Mouse (Mus musculus): ENCODE measurements around the gene 0610010F05Rik. TPM values are rescaled to one million over a fixed set of nuclear protein-coding genes. Genes with fewer than 3 reads are reported as not detected.
"Not testable (repeated sequence)": the region's sequence is repeated elsewhere in the genome, so short reads cannot be mapped to it uniquely, and the experiment has no call there.

Gene 0610010F05Rik
- polyA plus RNA-seq, 1 experiment, result 25.1 TPM

GRCm38 (mm10) chr11:23665311-23665786 lies 31.9 kb upstream of the 0610010F05Rik start, which contains the start of gene Pus10:
TSS of gene Pus10 (plus strand) at chr11:23665674.
- Histone ChIP-seq H3K27ac (ENCODE audit: insufficient read depth, low read length) (peak within 1 kb of the TSS; percentile 81), H3K4me3 (ENCODE audit: insufficient read depth, low read length) (peak within 1 kb of the TSS; percentile 76), H3K4me1 (ENCODE audit: control insufficient read depth, insufficient read depth, low read length) (peaks cover 2% of the 10 kb centered on the region; the same call in 1 of the 2 replicates)
- TF ChIP-seq POLR2A (IDR thresholded peaks at IDR 0.05; ENCODE audit: low read depth, low read length) (0 out of 2 replicates have a peak, but pooled peaks have one; percentile 15), CTCF (IDR thresholded peaks at IDR 0.05; ENCODE audit: borderline replicate concordance, insufficient read depth, low read length) (no peak)

DNA sequence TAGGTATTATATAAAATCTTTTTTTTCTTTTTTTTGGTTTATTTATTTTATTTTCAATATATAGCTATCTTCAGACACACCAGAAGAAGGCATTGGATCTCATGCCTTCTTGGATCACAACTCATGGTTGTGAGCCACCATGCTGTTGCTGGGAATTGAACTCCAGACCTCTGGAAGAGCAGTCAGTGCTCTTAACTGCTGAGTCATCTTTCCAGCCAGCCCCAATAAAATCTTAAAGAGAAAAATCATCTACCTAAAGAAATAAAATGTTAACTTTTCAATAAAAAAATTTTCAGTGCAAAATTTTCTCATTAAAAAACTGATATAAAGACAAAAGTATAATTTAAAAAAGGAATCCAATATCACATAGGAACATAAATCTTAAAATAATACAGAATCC lies 30.8 kb upstream of the 0610010F05Rik start:
- Histone ChIP-seq H3K4me3 (ENCODE audit: insufficient read depth, low read length) (no peak overlapping the region), H3K4me1 (ENCODE audit: control insufficient read depth, insufficient read depth, low read length) (peaks cover 2% of the 10 kb centered on the region; the same call in 1 of the 2 replicates), H3K27ac (ENCODE audit: insufficient read depth, low read length) (no peak overlapping the region)
- TF ChIP-seq CTCF (IDR thresholded peaks at IDR 0.05; ENCODE audit: borderline replicate concordance, insufficient read depth, low read length) (no peak), POLR2A (IDR thresholded peaks at IDR 0.05; ENCODE audit: low read depth, low read length) (no peak)

- H3K4me1 ChIP-seq (ENCODE audit: control insufficient read depth, insufficient read depth, low read length), result peaks cover 2% of the 10 kb centered on the region; the same call in 1 of the 2 replicates
- H3K27ac ChIP-seq (ENCODE audit: insufficient read depth, low read length), result no peak overlapping the region
- no peak overlapping the region for H3K4me3 ChIP-seq (ENCODE audit: insufficient read depth, low read length)
- no peak for TF ChIP-seq CTCF (IDR thresholded peaks at IDR 0.05; ENCODE audit: borderline replicate concordance, insufficient read depth, low read length)
- TF ChIP-seq POLR2A (IDR thresholded peaks at IDR 0.05; ENCODE audit: low read depth, low read length), result no peak
Observed at GRCm38 (mm10) chr11:23657791-23658190, 24.4 kb upstream of the 0610010F05Rik start.

DNA sequence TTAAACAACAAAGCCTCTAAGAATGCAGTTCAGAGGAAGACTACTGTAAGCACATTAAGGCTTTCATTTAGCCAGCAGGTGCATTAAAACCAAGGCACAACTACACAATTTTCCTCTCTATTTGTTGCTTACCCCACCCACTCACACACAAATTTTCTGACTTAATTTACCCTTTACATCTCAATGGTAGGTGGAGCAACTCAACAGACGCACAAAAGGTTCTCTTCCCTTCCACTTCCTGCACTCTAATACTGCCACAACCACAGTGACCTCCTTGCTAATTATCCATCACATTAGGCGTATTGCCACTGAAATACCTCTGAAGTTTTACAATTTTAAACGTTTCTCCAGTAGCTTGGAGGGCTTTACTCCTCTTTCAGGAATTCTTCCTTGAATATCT lies 20.2 kb upstream of the 0610010F05Rik start:
- Histone ChIP-seq H3K4me3 (ENCODE audit: insufficient read depth, low read length) (no peak overlapping the region), H3K27ac (ENCODE audit: insufficient read depth, low read length) (no peak overlapping the region), H3K4me1 (ENCODE audit: control insufficient read depth, insufficient read depth, low read length) (no peaks in the 10 kb centered on the region)
- TF ChIP-seq POLR2A (IDR thresholded peaks at IDR 0.05; ENCODE audit: low read depth, low read length), result no peak
- TF ChIP-seq CTCF (IDR thresholded peaks at IDR 0.05; ENCODE audit: borderline replicate concordance, insufficient read depth, low read length), result no peak

DNA sequence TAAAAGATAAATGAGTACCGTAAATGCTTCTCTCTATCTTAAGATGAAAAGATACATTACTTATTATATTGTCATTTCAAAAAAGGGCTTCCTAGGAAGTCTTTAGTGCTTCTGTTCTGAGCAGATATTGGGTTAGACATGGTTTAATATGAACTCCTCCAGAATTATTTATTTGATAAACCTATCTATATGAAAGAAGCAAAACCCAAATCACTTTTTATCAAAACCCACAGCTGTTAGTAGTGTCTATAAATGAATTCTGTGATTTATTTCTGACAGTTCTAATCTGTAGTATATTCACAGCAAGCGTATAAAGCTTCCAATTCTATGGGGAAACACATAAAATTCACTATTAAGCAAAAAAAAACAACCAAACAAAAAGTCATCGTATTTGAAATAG lies 14.4 kb upstream of the 0610010F05Rik start:
- no peak overlapping the region for H3K4me3 ChIP-seq (ENCODE audit: insufficient read depth, low read length)
- no peaks in the 10 kb centered on the region for H3K4me1 ChIP-seq (ENCODE audit: control insufficient read depth, insufficient read depth, low read length)
- TF ChIP-seq POLR2A (IDR thresholded peaks at IDR 0.05; ENCODE audit: low read depth, low read length) (no peak), CTCF (IDR thresholded peaks at IDR 0.05; ENCODE audit: borderline replicate concordance, insufficient read depth, low read length) (no peak)
- H3K27ac ChIP-seq (ENCODE audit: insufficient read depth, low read length), result no peak overlapping the region

DNA sequence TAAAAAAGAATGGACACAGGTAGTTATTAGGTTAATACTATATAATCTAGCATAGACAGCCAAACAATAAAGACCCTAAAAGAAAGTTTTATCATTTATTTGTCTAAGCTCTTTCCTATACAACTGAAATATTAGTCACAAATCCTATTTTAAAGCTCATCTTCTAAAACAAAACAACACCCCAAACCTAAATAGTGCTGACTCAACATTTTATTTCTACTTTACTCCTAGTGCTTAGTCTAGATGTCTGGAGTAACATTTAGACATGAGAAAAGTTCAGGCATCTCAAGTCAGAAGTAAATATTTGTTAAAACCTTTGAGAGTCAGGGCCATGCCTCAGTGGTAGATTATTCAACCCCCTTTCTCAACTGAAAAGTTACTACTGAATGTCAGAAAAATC lies 14.0 kb upstream of the 0610010F05Rik start:
- no peak overlapping the region for H3K27ac ChIP-seq (ENCODE audit: insufficient read depth, low read length)
- no peak for TF ChIP-seq CTCF (IDR thresholded peaks at IDR 0.05; ENCODE audit: borderline replicate concordance, insufficient read depth, low read length)
- H3K4me1 ChIP-seq (ENCODE audit: control insufficient read depth, insufficient read depth, low read length), result no peaks in the 10 kb centered on the region
- H3K4me3 ChIP-seq (ENCODE audit: insufficient read depth, low read length), result no peak overlapping the region

- Histone ChIP-seq H3K4me1 (ENCODE audit: control insufficient read depth, insufficient read depth, low read length) (no peaks in the 10 kb centered on the region), H3K4me3 (ENCODE audit: insufficient read depth, low read length) (no peak overlapping the region), H3K27ac (ENCODE audit: insufficient read depth, low read length) (no peak overlapping the region)
- TF ChIP-seq CTCF (IDR thresholded peaks at IDR 0.05; ENCODE audit: borderline replicate concordance, insufficient read depth, low read length) (no peak), POLR2A (IDR thresholded peaks at IDR 0.05; ENCODE audit: low read depth, low read length) (no peak)
Observed at GRCm38 (mm10) chr11:23634573-23634972, 1.1 kb upstream of the 0610010F05Rik start.

- no peaks in the 10 kb centered on the region for H3K4me1 ChIP-seq (ENCODE audit: control insufficient read depth, insufficient read depth, low read length)
- no peak overlapping the region for H3K27ac ChIP-seq (ENCODE audit: insufficient read depth, low read length)
- TF ChIP-seq CTCF (IDR thresholded peaks at IDR 0.05; ENCODE audit: borderline replicate concordance, insufficient read depth, low read length) (no peak), POLR2A (IDR thresholded peaks at IDR 0.05; ENCODE audit: low read depth, low read length) (no peak)
- peak overlapping the region; percentile 20; the same call in 1 of the 2 replicates for H3K4me3 ChIP-seq (ENCODE audit: insufficient read depth, low read length)
Observed at GRCm38 (mm10) chr11:23633879-23634215, 408 bp upstream of the 0610010F05Rik start.

- TF ChIP-seq CTCF (IDR thresholded peaks at IDR 0.05; ENCODE audit: borderline replicate concordance, insufficient read depth, low read length) (no peak), POLR2A (IDR thresholded peaks at IDR 0.05; ENCODE audit: low read depth, low read length) (no peak)
- H3K27ac ChIP-seq (ENCODE audit: insufficient read depth, low read length), result no peak overlapping the region
- H3K4me3 ChIP-seq (ENCODE audit: insufficient read depth, low read length), result no peak overlapping the region
- H3K4me1 ChIP-seq (ENCODE audit: control insufficient read depth, insufficient read depth, low read length), result no peaks in the 10 kb centered on the region
Observed at GRCm38 (mm10) chr11:23630664-23631063, 2.8 kb downstream of the 0610010F05Rik start.

GRCm38 (mm10) chr11:23618995-23619394 lies 14.4 kb downstream of the 0610010F05Rik start:
- TF ChIP-seq CTCF (IDR thresholded peaks at IDR 0.05; ENCODE audit: borderline replicate concordance, insufficient read depth, low read length) (no peak), POLR2A (IDR thresholded peaks at IDR 0.05; ENCODE audit: low read depth, low read length) (no peak)
- no peaks in the 10 kb centered on the region for H3K4me1 ChIP-seq (ENCODE audit: control insufficient read depth, insufficient read depth, low read length)
- H3K27ac ChIP-seq (ENCODE audit: insufficient read depth, low read length), result no peak overlapping the region
- no peak overlapping the region for H3K4me3 ChIP-seq (ENCODE audit: insufficient read depth, low read length)

- TF ChIP-seq POLR2A (IDR thresholded peaks at IDR 0.05; ENCODE audit: low read depth, low read length) (no peak), CTCF (IDR thresholded peaks at IDR 0.05; ENCODE audit: borderline replicate concordance, insufficient read depth, low read length) (no peak)
- H3K27ac ChIP-seq (ENCODE audit: insufficient read depth, low read length), result no peak overlapping the region
- H3K4me3 ChIP-seq (ENCODE audit: insufficient read depth, low read length), result no peak overlapping the region
Observed at GRCm38 (mm10) chr11:23614546-23614945, 18.9 kb downstream of the 0610010F05Rik start.

DNA sequence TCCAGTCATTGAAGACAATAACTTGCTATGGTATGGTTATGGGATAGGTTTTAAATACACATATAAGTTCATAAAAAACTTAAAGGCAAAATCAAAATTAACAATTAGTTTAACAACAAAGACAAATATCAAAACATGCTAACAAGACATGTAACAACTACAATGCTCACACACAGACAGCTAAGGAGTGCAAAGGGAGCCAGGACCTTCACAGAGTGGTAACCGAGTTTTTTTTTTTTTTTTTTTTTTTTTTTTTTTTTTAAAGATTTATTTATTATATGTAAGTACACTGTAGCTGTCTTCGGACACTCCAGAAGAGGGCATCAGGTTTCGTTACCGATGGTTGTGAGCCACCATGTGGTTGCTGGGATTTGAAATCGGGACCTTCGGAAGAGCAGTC lies 26.1 kb downstream of the 0610010F05Rik start:
- not testable (repeated sequence) for H3K4me3 ChIP-seq (ENCODE audit: insufficient read depth, low read length); H3K27ac ChIP-seq (ENCODE audit: insufficient read depth, low read length); H3K4me1 ChIP-seq (ENCODE audit: control insufficient read depth, insufficient read depth, low read length)

More at GRCm38 (mm10) chr11:23614546-23614945, 18.9 kb downstream of the 0610010F05Rik start:
- no peaks in the 10 kb centered on the region for H3K4me1 ChIP-seq (ENCODE audit: control insufficient read depth, insufficient read depth, low read length)

Data from embryonic fibroblast, embryonic 13.5 days (primary cell).